Mouse (Mus musculus): ENCODE measurements around the gene Rbfox1.
A peak's percentile ranks its signal among the peaks of the same experiment; 100 is the strongest.

The Rbfox1 gene

GRCm38 (mm10) chr16:6964720-6965583, 1079.8 kb downstream of the Rbfox1 start:
- no peak for DNase-seq

GRCm38 (mm10) chr16:6969986-6970385, 1084.8 kb downstream of the Rbfox1 start:
- no peak for DNase-seq

GRCm38 (mm10) chr16:6976341-6976740, 1091.2 kb downstream of the Rbfox1 start:
- no peak for DNase-seq

- DNase-seq, result no peak
Observed at GRCm38 (mm10) chr16:6983947-6984346, 1098.8 kb downstream of the Rbfox1 start.

GRCm38 (mm10) chr16:6986031-6986430, 1100.9 kb downstream of the Rbfox1 start:
- no peak for DNase-seq

GRCm38 (mm10) chr16:6986494-6986893, 1101.3 kb downstream of the Rbfox1 start:
- no peak for DNase-seq

- DNase-seq, result no peak
Observed at GRCm38 (mm10) chr16:6992251-6992650, 1107.1 kb downstream of the Rbfox1 start.

- no peak for DNase-seq
Observed at GRCm38 (mm10) chr16:6993180-6993579, 1108.0 kb downstream of the Rbfox1 start.

GRCm38 (mm10) chr16:6997109-6997508, 1112.0 kb downstream of the Rbfox1 start:
- no peak for DNase-seq

GRCm38 (mm10) chr16:6997834-6998233, 1112.7 kb downstream of the Rbfox1 start:
- no peak for DNase-seq

- DNase-seq, result no peak
Observed at GRCm38 (mm10) chr16:7004565-7004964, 1119.4 kb downstream of the Rbfox1 start.

GRCm38 (mm10) chr16:7005478-7005877, 1120.3 kb downstream of the Rbfox1 start:
- DNase-seq, result peak; percentile 2 to 42

- no peak for DNase-seq
Observed at GRCm38 (mm10) chr16:7017310-7017709, 1132.2 kb downstream of the Rbfox1 start.

GRCm38 (mm10) chr16:7034231-7034630, 1149.1 kb downstream of the Rbfox1 start:
- no peak for DNase-seq

GRCm38 (mm10) chr16:7036566-7036965, 1151.4 kb downstream of the Rbfox1 start:
- DNase-seq, result no peak

- no peak for DNase-seq
Observed at GRCm38 (mm10) chr16:7036988-7037387, 1151.8 kb downstream of the Rbfox1 start.

- no peak for DNase-seq
Observed at GRCm38 (mm10) chr16:7038639-7039260, 1153.6 kb downstream of the Rbfox1 start.

GRCm38 (mm10) chr16:7039404-7040367, 1154.5 kb downstream of the Rbfox1 start:
- DNase-seq, result no peak

- no peak for DNase-seq
Observed at GRCm38 (mm10) chr16:7040691-7041090, 1155.5 kb downstream of the Rbfox1 start.

GRCm38 (mm10) chr16:7047421-7047820, 1162.3 kb downstream of the Rbfox1 start:
- no peak for DNase-seq

- DNase-seq, result peak; percentile 9 to 13
Observed at GRCm38 (mm10) chr16:7049162-7049971, 1164.2 kb downstream of the Rbfox1 start.

- DNase-seq, result no peak
Observed at GRCm38 (mm10) chr16:7050945-7051344, 1165.8 kb downstream of the Rbfox1 start.

Measured in kidney, adult 8-10 months (tissue).